Mouse (Mus musculus): Measurements from ENCODE around the gene Clpb. TPM values are rescaled to one million over a fixed set of nuclear protein-coding genes. Genes with fewer than 3 reads are reported as not detected.

Clpb gene
- polyA plus RNA-seq, 1 experiment: 16.8 TPM

DNA sequence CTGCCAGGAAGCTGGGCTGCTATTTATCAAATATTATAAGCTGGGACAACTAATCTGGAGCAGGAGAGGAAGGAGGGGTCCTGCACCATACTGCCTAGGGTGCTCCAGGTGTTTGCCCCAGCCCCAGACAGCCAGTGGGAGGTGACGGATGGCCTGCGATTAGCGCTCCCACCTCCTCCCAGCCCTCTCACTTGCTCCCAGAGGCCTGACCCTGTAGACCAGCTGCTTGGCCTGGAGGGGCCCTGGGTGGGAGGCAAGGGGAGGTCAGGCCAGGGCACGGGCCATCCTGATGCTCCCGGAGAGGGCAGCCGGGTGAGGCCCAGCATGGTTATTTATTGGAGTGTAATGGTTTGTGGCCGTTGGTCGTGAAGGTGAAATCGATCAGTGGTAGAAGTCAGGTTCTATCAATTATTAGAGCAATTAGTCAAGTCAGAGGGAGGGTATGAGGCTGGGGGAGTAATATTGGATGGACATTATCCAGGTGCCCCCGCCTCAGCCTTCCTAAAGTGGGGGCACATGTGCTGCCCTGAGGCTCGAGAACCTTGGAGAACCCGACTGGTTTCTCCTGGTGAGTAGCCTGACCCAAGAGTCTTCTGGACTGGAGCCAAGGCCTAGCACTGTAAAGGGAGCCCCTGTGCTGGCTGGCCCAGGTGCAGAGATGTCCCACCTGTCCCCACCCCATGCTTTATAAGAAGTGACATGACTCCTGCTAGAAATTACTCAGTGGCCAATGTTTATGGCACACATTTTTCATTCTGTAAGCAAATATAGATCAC lies 83.3 kb downstream of the Clpb start:
- Histone ChIP-seq H3K36me3 (ENCODE audit: control insufficient read depth, insufficient read depth, low read length) (no peaks in the 10 kb centered on the region), H3K27ac (ENCODE audit: control insufficient read depth, insufficient read depth, low read length) (no peak overlapping the region), H3K27me3 (ENCODE audit: control insufficient read depth, insufficient read depth, low read length) (no peaks in the 10 kb centered on the region), H3K4me1 (replicated peaks; ENCODE audit: control insufficient read depth, insufficient read depth, low read length) (no peaks in the 10 kb centered on the region; the same call in 1 of the 2 replicates), H3K4me3 (ENCODE audit: control insufficient read depth, insufficient read depth, low read length) (no peak overlapping the region)
- TF ChIP-seq CTCF (IDR thresholded peaks at IDR 0.05; ENCODE audit: borderline replicate concordance, control insufficient read depth, extremely low read depth, insufficient read depth, low read length, poor library complexity): no peak
- no peak for TF ChIP-seq POLR2A (IDR thresholded peaks at IDR 0.05; ENCODE audit: control insufficient read depth, extremely low read depth, insufficient read depth, low read length, poor library complexity)
- no peak for DNase-seq
- 97% methylated on average over 12 of the region's 12 CpGs for WGBS

DNA sequence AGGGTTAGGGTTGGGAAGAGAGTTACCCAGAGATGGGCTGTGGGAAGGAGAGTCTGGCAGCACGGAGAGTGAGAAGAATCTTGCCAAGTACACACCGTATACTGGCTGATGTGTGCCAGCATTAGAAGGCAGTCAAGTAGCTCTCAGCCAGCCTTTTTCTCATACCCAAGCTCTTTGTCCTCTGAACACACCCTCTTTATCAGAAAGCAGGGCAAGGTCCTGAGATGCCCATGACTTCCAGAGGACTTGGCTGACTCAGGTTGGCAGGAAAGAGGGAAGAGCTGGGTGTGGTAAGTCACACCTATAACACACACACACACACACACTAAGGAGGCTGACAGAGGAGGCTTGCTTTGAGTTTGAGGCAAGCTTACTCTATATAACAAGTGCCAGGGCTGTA lies 86.8 kb downstream of the Clpb start:
- H3K4me1 ChIP-seq (replicated peaks; ENCODE audit: control insufficient read depth, insufficient read depth, low read length): no peaks in the 10 kb centered on the region
- no peaks in the 10 kb centered on the region for H3K27me3 ChIP-seq (ENCODE audit: control insufficient read depth, insufficient read depth, low read length)
- 95% methylated on average over 2 of the region's 2 CpGs for WGBS
- DNase-seq: no peak
- no peak for TF ChIP-seq CTCF (IDR thresholded peaks at IDR 0.05; ENCODE audit: borderline replicate concordance, control insufficient read depth, extremely low read depth, insufficient read depth, low read length, poor library complexity)
- TF ChIP-seq POLR2A (IDR thresholded peaks at IDR 0.05; ENCODE audit: control insufficient read depth, extremely low read depth, insufficient read depth, low read length, poor library complexity): no peak
- no peak overlapping the region for H3K4me3 ChIP-seq (ENCODE audit: control insufficient read depth, insufficient read depth, low read length)
- no peak overlapping the region for H3K27ac ChIP-seq (ENCODE audit: control insufficient read depth, insufficient read depth, low read length)
- H3K36me3 ChIP-seq (ENCODE audit: control insufficient read depth, insufficient read depth, low read length): no peaks in the 10 kb centered on the region

DNA sequence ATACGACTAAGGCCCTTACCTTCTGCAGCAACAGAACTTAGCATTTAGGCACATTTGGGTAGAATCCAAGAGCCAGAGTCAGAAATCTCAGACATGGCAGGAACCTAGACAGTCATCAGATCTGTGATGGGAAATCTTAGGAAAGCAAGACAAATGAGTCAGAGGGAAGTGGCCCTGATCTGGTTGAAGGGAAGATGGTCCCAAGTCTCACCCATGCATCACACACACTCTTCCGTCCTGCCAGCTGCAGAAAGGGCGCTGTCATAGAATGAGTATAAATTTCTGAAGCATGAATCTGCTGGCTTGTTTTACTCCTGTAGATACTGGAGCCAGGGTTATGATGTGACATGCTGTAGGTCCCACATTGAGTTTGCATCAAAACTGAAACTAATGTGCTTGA lies 88.9 kb downstream of the Clpb start:
- Histone ChIP-seq H3K27ac (ENCODE audit: control insufficient read depth, insufficient read depth, low read length) (no peak overlapping the region), H3K4me1 (replicated peaks; ENCODE audit: control insufficient read depth, insufficient read depth, low read length) (no peaks in the 10 kb centered on the region), H3K27me3 (ENCODE audit: control insufficient read depth, insufficient read depth, low read length) (no peaks in the 10 kb centered on the region), H3K4me3 (ENCODE audit: control insufficient read depth, insufficient read depth, low read length) (no peak overlapping the region), H3K36me3 (ENCODE audit: control insufficient read depth, insufficient read depth, low read length) (no peaks in the 10 kb centered on the region)
- TF ChIP-seq CTCF (IDR thresholded peaks at IDR 0.05; ENCODE audit: borderline replicate concordance, control insufficient read depth, extremely low read depth, insufficient read depth, low read length, poor library complexity) (no peak), POLR2A (IDR thresholded peaks at IDR 0.05; ENCODE audit: control insufficient read depth, extremely low read depth, insufficient read depth, low read length, poor library complexity) (no peak)
- no peak for DNase-seq
- WGBS: 94% methylated on average over 3 of the region's 3 CpGs

DNA sequence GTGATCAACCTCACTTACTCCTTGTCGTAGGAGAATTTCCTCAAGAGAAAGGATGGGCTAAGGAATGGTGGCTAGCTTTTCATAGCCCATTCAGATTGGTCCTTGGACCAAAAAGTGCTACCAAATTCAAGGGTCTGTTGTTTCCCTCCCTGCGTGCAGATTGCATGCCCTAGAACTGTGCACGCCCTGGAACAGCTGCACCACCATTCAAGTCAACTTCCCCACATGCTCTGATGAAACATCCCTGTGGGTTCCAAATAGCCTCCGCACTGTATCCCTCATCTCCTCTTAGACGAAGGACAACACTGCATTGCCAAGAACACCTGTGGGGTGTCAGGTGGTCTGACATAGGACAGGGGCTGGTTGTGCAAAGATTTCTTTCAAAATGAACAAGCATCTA lies 90.1 kb downstream of the Clpb start:
- WGBS: 95% methylated on average over 5 of the region's 5 CpGs
- Histone ChIP-seq H3K36me3 (ENCODE audit: control insufficient read depth, insufficient read depth, low read length) (no peaks in the 10 kb centered on the region), H3K4me1 (replicated peaks; ENCODE audit: control insufficient read depth, insufficient read depth, low read length) (no peaks in the 10 kb centered on the region), H3K27me3 (ENCODE audit: control insufficient read depth, insufficient read depth, low read length) (no peaks in the 10 kb centered on the region), H3K27ac (ENCODE audit: control insufficient read depth, insufficient read depth, low read length) (no peak overlapping the region), H3K4me3 (ENCODE audit: control insufficient read depth, insufficient read depth, low read length) (no peak overlapping the region)
- no peak for DNase-seq
- no peak for TF ChIP-seq POLR2A (IDR thresholded peaks at IDR 0.05; ENCODE audit: control insufficient read depth, extremely low read depth, insufficient read depth, low read length, poor library complexity)
- no peak for TF ChIP-seq CTCF (IDR thresholded peaks at IDR 0.05; ENCODE audit: borderline replicate concordance, control insufficient read depth, extremely low read depth, insufficient read depth, low read length, poor library complexity)

DNA sequence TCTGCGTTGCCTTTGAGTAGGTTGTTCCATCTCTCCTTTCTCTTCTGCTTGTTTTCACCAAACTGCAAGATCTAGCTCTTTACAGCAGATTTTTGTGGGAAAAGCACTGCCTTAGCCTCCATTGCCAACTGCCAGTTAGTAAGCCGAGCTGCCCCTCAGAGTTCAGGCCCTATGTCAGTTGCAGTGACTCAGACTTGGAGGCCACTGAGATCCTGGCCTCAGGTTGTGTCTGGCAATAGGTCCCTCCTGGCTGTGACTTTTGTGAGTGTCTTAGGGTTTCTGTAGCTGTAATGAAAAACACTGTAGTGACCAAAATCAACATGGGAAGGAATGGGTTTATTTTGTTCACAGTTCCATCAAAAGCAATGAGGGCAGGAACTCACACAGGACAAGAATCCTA lies 91.0 kb downstream of the Clpb start:
- no peaks in the 10 kb centered on the region for H3K4me1 ChIP-seq (replicated peaks; ENCODE audit: control insufficient read depth, insufficient read depth, low read length)
- H3K27me3 ChIP-seq (ENCODE audit: control insufficient read depth, insufficient read depth, low read length): no peaks in the 10 kb centered on the region
- no peak overlapping the region for H3K27ac ChIP-seq (ENCODE audit: control insufficient read depth, insufficient read depth, low read length)
- H3K36me3 ChIP-seq (ENCODE audit: control insufficient read depth, insufficient read depth, low read length): no peaks in the 10 kb centered on the region
- TF ChIP-seq POLR2A (IDR thresholded peaks at IDR 0.05; ENCODE audit: control insufficient read depth, extremely low read depth, insufficient read depth, low read length, poor library complexity) (no peak), CTCF (IDR thresholded peaks at IDR 0.05; ENCODE audit: borderline replicate concordance, control insufficient read depth, extremely low read depth, insufficient read depth, low read length, poor library complexity) (no peak)
- no peak for DNase-seq
- WGBS: 100% methylated on average over 2 of the region's 2 CpGs
- no peak overlapping the region for H3K4me3 ChIP-seq (ENCODE audit: control insufficient read depth, insufficient read depth, low read length)

DNA sequence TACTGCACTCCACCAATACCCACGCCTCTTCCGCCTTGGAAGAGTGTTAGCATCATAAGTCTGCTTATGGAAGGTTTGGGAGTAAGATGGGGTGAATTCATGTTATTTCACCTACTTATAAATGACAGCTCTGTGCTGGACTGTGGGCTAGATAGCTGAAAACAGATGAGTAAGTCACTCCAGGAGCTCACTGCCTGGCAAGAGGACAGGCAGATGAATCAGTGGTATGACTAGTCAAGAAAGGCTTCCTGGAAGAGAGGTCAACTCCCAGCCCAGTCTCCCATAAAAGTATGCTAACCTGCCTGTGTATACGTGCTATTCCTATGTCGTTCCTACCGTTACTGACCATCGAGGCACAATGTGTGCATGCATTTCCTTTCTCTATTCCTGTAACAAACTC lies 91.9 kb downstream of the Clpb start:
- no peaks in the 10 kb centered on the region for H3K4me1 ChIP-seq (replicated peaks; ENCODE audit: control insufficient read depth, insufficient read depth, low read length)
- H3K4me3 ChIP-seq (ENCODE audit: control insufficient read depth, insufficient read depth, low read length): no peak overlapping the region
- DNase-seq: no peak
- H3K27ac ChIP-seq (ENCODE audit: control insufficient read depth, insufficient read depth, low read length): no peak overlapping the region
- no peaks in the 10 kb centered on the region for H3K27me3 ChIP-seq (ENCODE audit: control insufficient read depth, insufficient read depth, low read length)
- H3K36me3 ChIP-seq (ENCODE audit: control insufficient read depth, insufficient read depth, low read length): no peaks in the 10 kb centered on the region
- 96% methylated on average over 6 of the region's 6 CpGs for WGBS
- TF ChIP-seq CTCF (IDR thresholded peaks at IDR 0.05; ENCODE audit: borderline replicate concordance, control insufficient read depth, extremely low read depth, insufficient read depth, low read length, poor library complexity): no peak
- no peak for TF ChIP-seq POLR2A (IDR thresholded peaks at IDR 0.05; ENCODE audit: control insufficient read depth, extremely low read depth, insufficient read depth, low read length, poor library complexity)
